ENCODE assay signal across 18 mouse cellular contexts in genomic region chr3:146155628-146156576, GRCm38 (mm10). TPM values are rescaled to one million over a fixed set of nuclear protein-coding genes. Genes with fewer than 3 reads are reported as not detected.
DNase-seq lines count a peak whose midpoint lies in the region; ATAC-seq and TF ChIP-seq lines count a peak whose summit lies in the region.
"Had no signal": no experiment of that assay in that cellular context is flagged by ENCODE, and none has a peak within 500 bp of the region (broad histone marks: within the 10 kb centered on the region; RNA-seq: fewer than 3 reads in every experiment).

No protein-coding gene starts in this region.

- H3K4me3 ChIP-seq in thymus, adult 2 months (ENCODE audit: control insufficient read depth, insufficient read depth, low read length) = no peak overlapping the region
- H3K4me3 ChIP-seq in megakaryocyte, embryonic 14.5 days (replicated peaks) = peak overlapping the region; percentile 42
- H3K4me3 ChIP-seq in heart, adult 2 months = no peak overlapping the region
- H3K4me3 ChIP-seq: gastrocnemius, adult 2 months; liver, embryonic 13.5 days; midbrain, embryonic 12.5 days had no signal

- intact Hi-C loops in heart, adult 2 months (cut with DNase I) = no loop called here

- H3K27me3 ChIP-seq in thymus, adult 2 months (ENCODE audit: control insufficient read depth, insufficient read depth, low read length) = no peaks in the 10 kb centered on the region
- peaks cover 26% of the 10 kb centered on the region for H3K27me3 ChIP-seq in megakaryocyte, embryonic 14.5 days (replicated peaks)
- no peaks in the 10 kb centered on the region for H3K27me3 ChIP-seq in heart, adult 2 months (ENCODE audit: control insufficient read depth, insufficient read depth, low read length)

- no peaks in the 10 kb centered on the region for H3K9me3 ChIP-seq in megakaryocyte, embryonic 14.5 days
- H3K9me3 ChIP-seq: liver, embryonic 13.5 days; midbrain, embryonic 12.5 days had no signal

- H3K4me1 ChIP-seq in thymus, adult 2 months (replicated peaks; ENCODE audit: control insufficient read depth, insufficient read depth, low read length) = peaks cover 46% of the 10 kb centered on the region
- peaks cover 32% of the 10 kb centered on the region for H3K4me1 ChIP-seq in megakaryocyte, embryonic 14.5 days
- H3K4me1 ChIP-seq in heart, adult 2 months (ENCODE audit: control insufficient read depth, insufficient read depth, low read length) = no peaks in the 10 kb centered on the region

- WGBS in thymus, adult 2 months = 56% methylated on average over 13 of the region's 13 CpGs
- 71% methylated on average over 13 of the region's 13 CpGs for WGBS in heart, adult 2 months

- TF ChIP-seq CTCF in thymus, adult 2 months (IDR thresholded peaks at IDR 0.05; ENCODE audit: borderline replicate concordance, control insufficient read depth, extremely low read depth, insufficient read depth, low read length, poor library complexity) = no peak
- no peak for TF ChIP-seq CTCF in heart, adult 2 months (IDR thresholded peaks at IDR 0.05)

- no peaks in the 10 kb centered on the region for H3K79me2 ChIP-seq in heart, adult 2 months (replicated peaks; ENCODE audit: control insufficient read depth, insufficient read depth, low read length)

- peak; percentile 57 for ATAC-seq in granulocyte monocyte progenitor cell, adult 5-6 weeks (replicated peaks; ENCODE audit: poor library complexity, severe bottlenecking)
- ATAC-seq: forebrain, embryonic 16.5 days had no signal

- no peak for TF ChIP-seq POLR2A in thymus, adult 2 months (IDR thresholded peaks at IDR 0.05; ENCODE audit: control insufficient read depth, extremely low read depth, insufficient read depth, low read length, poor library complexity)
- TF ChIP-seq POLR2A in heart, adult 2 months (IDR thresholded peaks at IDR 0.05; ENCODE audit: insufficient read depth, low read depth, low read length) = no peak

- DNase-seq in thymus, adult 2 months = no peak
- no peak for DNase-seq in thymus, postnatal 10 days (ENCODE audit: low spot score in 2 of 2)
- DNase-seq in yolk sac, embryonic 10.5 days (ENCODE audit: low spot score) = peak; percentile 80
- no peak for DNase-seq in heart, adult 2 months
- DNase-seq in adrenal gland, postnatal 4 days (ENCODE audit: low spot score in 2 of 2) = no peak
- no peak for DNase-seq in heart, adult 9 months (ENCODE audit: low spot score in 2 of 2)
- DNase-seq: cerebellum, postnatal 14 days; gastrocnemius, adult 2 months; heart, postnatal 4 days; kidney, postnatal 25 days; liver, embryonic 13.5 days; lung, postnatal 10 days had no signal

- H3K9ac ChIP-seq in heart, adult 2 months (ENCODE audit: low read depth, low read length) = no peak overlapping the region
- H3K9ac ChIP-seq: liver, embryonic 13.5 days; midbrain, embryonic 12.5 days had no signal

- no peak for TF ChIP-seq EP300 in heart, adult 2 months (IDR thresholded peaks at IDR 0.05; ENCODE audit: insufficient read depth, low read depth, low read length)

- H3K36me3 ChIP-seq in thymus, adult 2 months (ENCODE audit: control insufficient read depth, insufficient read depth, low read length) = no peaks in the 10 kb centered on the region
- H3K36me3 ChIP-seq in megakaryocyte, embryonic 14.5 days (replicated peaks; ENCODE audit: low read length) = no peaks in the 10 kb centered on the region
- H3K36me3 ChIP-seq in heart, adult 2 months (ENCODE audit: control insufficient read depth, insufficient read depth, low read length) = no peaks in the 10 kb centered on the region
- H3K36me3 ChIP-seq: liver, embryonic 13.5 days; midbrain, embryonic 12.5 days had no signal

- peak overlapping the region; percentile 18; the same call in 1 of the 2 replicates for H3K27ac ChIP-seq in thymus, adult 2 months (ENCODE audit: control insufficient read depth, insufficient read depth, low read length)
- H3K27ac ChIP-seq in heart, adult 2 months = no peak overlapping the region
- H3K27ac ChIP-seq: gastrocnemius, adult 2 months; liver, embryonic 13.5 days; midbrain, embryonic 12.5 days had no signal

RNA-seq across cellular contexts. Expression of gene Mcoln2, which starts 6.3 kb away (rescaled TPM):
- polyA plus RNA-seq in thymus, adult 2 months (2012; rRNA removed) = 3.3 and 3.5 TPM in 2 replicates
- total RNA-seq in granulocyte monocyte progenitor cell, adult 5-6 weeks (2014; fragmentation: Nextera tagmentation) = 0.75 TPM in 1 of 2 replicates, not detected in the other
- 0.52 and 4.1 TPM in 2 replicates for total RNA-seq in granulocyte monocyte progenitor cell, adult 5-6 weeks (2017)
- polyA plus RNA-seq in megakaryocyte, embryonic 14.5 days (2012; ENCODE audit: insufficient read depth, low replicate concordance) = 1.9 TPM in 1 of 2 replicates, not detected in the other
- under 1 TPM in 1 of 2 experiments, not detected in 1; 0.18 TPM for total RNA-seq in heart, adult 2 months (2021)
- polyA plus RNA-seq in heart, adult 2 months (2012; rRNA removed) = 0.41 TPM in 1 of 2 replicates, not detected in the other
- total RNA-seq in adrenal gland, postnatal 4 days (2021) = 1 to 10 TPM in 1 of 2 experiments, under 1 TPM in 1; 0.39 to 1.6 TPM
- total RNA-seq: layer of hippocampus, postnatal 14 days; left cerebral cortex, postnatal 36 days had no signal
- polyA plus RNA-seq: forebrain, embryonic 16.5 days had no signal

RNA-seq across cellular contexts. Expression of gene Mcoln3, which starts 38.7 kb away (rescaled TPM):
- polyA plus RNA-seq in thymus, adult 2 months (2012; rRNA removed) = 5.9 and 6.1 TPM in 2 replicates
- total RNA-seq in granulocyte monocyte progenitor cell, adult 5-6 weeks (2014; fragmentation: Nextera tagmentation) = not detected in 2 replicates
- total RNA-seq in granulocyte monocyte progenitor cell, adult 5-6 weeks (2017) = not detected in 2 replicates
- polyA plus RNA-seq in megakaryocyte, embryonic 14.5 days (2012; ENCODE audit: insufficient read depth, low replicate concordance) = 0.39 TPM in 1 of 2 replicates, not detected in the other
- total RNA-seq in heart, adult 2 months (2021) = not detected
- polyA plus RNA-seq in heart, adult 2 months (2012; rRNA removed) = not detected in 2 replicates
- 1 to 10 TPM in 1 of 2 experiments, not detected in 1; 2.7 TPM for total RNA-seq in adrenal gland, postnatal 4 days (2021)
- total RNA-seq: gastrocnemius, adult 2 months; left cerebral cortex, postnatal 36 days had no signal

RNA-seq across cellular contexts. Expression of gene Wdr63, which starts 48.0 kb away (rescaled TPM):
- 0.03 TPM in 1 of 2 replicates, not detected in the other for polyA plus RNA-seq in thymus, adult 2 months (2012; rRNA removed)
- total RNA-seq in granulocyte monocyte progenitor cell, adult 5-6 weeks (2014; fragmentation: Nextera tagmentation) = not detected in 2 replicates
- not detected in 2 replicates for total RNA-seq in granulocyte monocyte progenitor cell, adult 5-6 weeks (2017)
- polyA plus RNA-seq in megakaryocyte, embryonic 14.5 days (2012; ENCODE audit: insufficient read depth, low replicate concordance) = not detected in 2 replicates
- not detected for total RNA-seq in heart, adult 2 months (2021)
- 0.53 TPM in 1 of 2 replicates, not detected in the other for polyA plus RNA-seq in heart, adult 2 months (2012; rRNA removed)
- under 1 TPM; 0.08 to 0.28 TPM for total RNA-seq in adrenal gland, postnatal 4 days (2021)
- total RNA-seq: gastrocnemius, adult 2 months had no signal
